Mouse (Mus musculus) olfactory bulb, adult 2 months (tissue): Measurements from ENCODE around the gene Sox18. TPM values are rescaled to one million over a fixed set of nuclear protein-coding genes. Genes with fewer than 3 reads are reported as not detected.

Experiments
- H3K27ac ChIP-seq: fragments of 200-500 bp; 2 replicates; pipeline ENCODE4 v1.5.1; 2012; ENCODE audit warnings: low read depth, low read length; ENCODE audit not compliant: insufficient read depth
- H3K4me1 ChIP-seq: fragments of 200-500 bp; 2 replicates; pipeline ENCODE4 v1.6.1; 2012; ENCODE audit warnings: low read length; ENCODE audit not compliant: control insufficient read depth, insufficient read depth
- H3K4me3 ChIP-seq: fragments of 200-500 bp; 2 replicates; pipeline ENCODE4 v1.5.1; 2012; ENCODE audit warnings: mild to moderate bottlenecking, low read depth, low read length, moderate library complexity; ENCODE audit not compliant: insufficient read depth
- CTCF ChIP-seq: fragments of 200-500 bp; IDR thresholded peaks from 2 replicates; pipeline ENCODE4 v1.5.1; 2012; ENCODE audit warnings: low read depth, mild to moderate bottlenecking, low read length, moderate library complexity; ENCODE audit not compliant: insufficient read depth
- POLR2A ChIP-seq: fragments of 200-500 bp; IDR thresholded peaks from 2 replicates; pipeline ENCODE4 v1.6.1; 2012; ENCODE audit warnings: mild to moderate bottlenecking, low read depth, low read length, moderate library complexity; ENCODE audit not compliant: insufficient read depth
- WGBS: fragments of 180-500 bp; shearing (Covaris S2); methylation state at CpG from one replicate; pipeline ENCODE4 v1.1.7; 2018; 5-methylcytosine and 5-hydroxymethylcytosine counted together
- polyA plus RNA-seq: library from polyadenylated mRNA; stranded (reverse); fragments of >200 nt; gene quantifications from 2 replicates; pipeline ENCODE4 v1.2.4, GENCODE M21; 2012; ENCODE audit warnings: low replicate concordance; ENCODE audit not compliant: missing spikeins, insufficient read depth, insufficient read length

The Sox18 gene
- polyA plus RNA-seq, 1 experiment, result not detected

DNA sequence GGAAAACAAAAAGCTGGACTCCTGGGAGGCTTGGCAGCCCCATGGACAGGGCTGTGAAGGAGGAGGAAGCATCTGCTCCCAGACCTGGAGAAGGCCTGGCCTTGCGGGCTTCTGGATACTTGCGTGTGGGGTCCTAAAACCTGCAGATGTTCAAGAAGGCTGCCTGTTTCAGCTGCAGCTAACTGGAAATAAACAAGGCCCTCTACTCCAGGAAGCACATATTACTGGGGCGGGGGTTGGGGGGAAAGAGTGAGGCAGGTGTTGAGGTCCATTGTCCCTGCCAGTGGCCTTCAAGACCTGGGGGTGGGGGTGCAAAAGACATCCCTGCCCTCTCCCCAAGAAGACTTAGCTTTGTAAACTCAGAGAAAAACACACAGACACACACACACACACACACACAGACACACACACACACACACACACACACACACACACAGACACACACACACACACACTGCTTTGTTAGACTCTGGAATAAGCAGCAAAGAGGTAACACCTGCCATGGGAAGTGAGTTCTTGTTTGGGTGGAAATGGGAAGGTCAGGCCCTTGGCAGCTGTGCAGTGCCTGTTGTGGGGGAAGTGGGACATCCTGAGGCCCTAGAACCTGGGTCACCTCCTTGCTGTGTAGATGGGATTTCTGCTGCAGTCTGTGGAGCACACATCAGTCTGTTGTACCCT is 8.7 kb downstream of the Sox18 start:
- Histone ChIP-seq H3K27ac (no peak overlapping the region), H3K4me3 (no peak overlapping the region), H3K4me1 (peaks cover 13% of the 10 kb centered on the region)
- 95% methylated on average over 3 of the region's 3 CpGs for WGBS
- TF ChIP-seq POLR2A, result no peak
- TF ChIP-seq CTCF, result no peak

DNA sequence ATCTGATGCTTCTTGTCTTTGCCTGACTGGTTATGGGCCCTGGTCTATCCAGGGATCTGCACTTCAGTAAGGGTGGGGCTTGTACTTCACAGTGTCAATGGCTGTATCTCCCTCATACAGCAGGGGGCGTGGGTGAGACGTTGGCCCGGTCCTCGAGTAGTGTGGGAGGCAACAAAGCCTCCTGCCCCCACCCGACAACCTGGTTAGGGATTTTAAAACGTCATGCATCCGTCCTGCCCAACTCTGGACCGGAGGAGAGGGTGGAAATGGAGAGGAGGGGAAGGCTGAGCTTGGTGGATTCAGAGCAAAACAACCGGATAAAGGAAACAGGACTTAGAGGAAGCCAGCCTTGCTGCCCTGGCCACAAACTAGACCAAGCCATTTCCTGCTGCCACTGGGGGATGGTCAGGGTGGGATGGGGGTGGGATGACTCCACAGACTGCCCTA is 11.8 kb downstream of the Sox18 start:
- WGBS, result 11% methylated on average over 9 of the region's 9 CpGs
- peaks cover 13% of the 10 kb centered on the region for H3K4me1 ChIP-seq

DNA sequence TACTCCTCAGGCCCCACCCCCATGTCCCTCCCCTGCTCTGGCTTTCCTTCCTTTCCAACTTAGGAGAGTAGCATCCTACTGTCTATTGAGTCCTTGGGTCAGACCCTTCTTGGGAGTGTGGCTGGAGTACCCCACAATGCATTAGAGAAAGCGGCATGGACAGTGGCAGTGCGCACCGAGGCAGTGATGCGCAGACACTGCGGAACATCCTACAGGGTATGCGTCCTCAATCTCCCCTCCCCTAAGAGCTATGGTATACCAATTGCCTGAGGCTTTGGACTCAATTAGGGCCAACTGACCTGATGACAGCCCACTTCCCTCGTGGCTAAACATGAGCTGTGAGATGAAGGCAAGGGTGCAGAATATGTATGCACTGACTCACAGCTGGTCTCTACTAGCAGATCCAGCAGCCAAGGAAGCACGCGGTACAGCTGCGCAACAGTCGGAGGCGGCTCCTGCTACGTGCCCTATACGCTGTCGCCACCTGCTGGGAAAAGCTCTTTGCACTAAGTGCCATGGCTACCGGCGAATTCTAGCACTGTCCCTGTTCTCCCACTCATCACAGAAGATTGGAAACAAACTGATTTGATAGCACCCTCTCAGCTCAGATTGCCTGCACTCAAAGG is 12.4 kb downstream of the Sox18 start:
- TF ChIP-seq CTCF (no peak), POLR2A (no peak)
- Histone ChIP-seq H3K4me1 (peaks cover 13% of the 10 kb centered on the region), H3K4me3 (no peak overlapping the region), H3K27ac (no peak overlapping the region)
- 31% methylated on average over 17 of the region's 17 CpGs for WGBS

More for the DNA sequence above, 11.8 kb downstream of the Sox18 start:
- H3K4me3 ChIP-seq, result no peak overlapping the region
- TF ChIP-seq POLR2A (no peak), CTCF (peak; percentile 65)
- H3K27ac ChIP-seq, result no peak overlapping the region

DNA sequence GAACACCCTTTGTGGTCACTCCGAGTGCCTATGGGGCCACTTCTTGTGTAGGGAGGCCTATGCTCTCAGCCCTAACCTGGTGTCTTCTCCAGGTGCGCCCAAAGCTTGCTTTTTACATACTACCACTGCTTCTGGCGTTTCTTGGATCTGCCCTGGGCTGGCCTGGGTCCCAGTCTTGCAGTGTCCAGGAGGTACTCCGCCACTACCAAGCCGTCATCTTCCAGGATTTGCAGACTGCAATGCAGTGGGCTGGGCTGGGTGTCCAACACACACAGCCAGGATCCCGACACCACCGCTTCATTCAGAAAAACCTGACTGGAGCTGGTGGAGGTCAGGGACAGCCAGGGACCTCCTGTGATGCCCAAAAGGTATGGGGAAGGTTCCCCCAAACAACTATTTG is 12.9 kb downstream of the Sox18 start:
- no peak for TF ChIP-seq CTCF
- no peak for TF ChIP-seq POLR2A

DNA sequence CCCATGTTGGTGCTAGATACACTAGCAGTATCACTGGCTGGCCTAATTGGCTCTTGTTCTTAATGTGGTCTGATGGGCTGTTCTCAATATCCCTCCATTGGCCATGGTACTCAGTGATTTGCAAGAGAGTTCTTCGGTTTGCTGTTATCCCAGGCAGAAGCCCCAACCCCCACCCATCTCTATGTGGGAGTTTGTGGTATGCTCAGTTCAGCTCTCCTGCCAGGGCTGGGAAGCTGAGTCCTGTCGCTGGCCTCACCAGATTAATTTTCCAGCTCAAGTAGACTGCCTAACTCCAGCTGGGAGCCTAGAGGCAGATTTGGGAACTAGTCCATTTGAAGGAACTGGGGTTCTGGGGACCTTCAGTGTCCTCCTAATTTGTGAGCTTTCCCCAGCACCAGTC is 14.0 kb downstream of the Sox18 start:
- H3K27ac ChIP-seq, result no peak overlapping the region
- TF ChIP-seq POLR2A (no peak), CTCF (no peak)
- H3K4me3 ChIP-seq, result no peak overlapping the region
- WGBS, result 51% methylated on average over 2 of the region's 2 CpGs
- peaks cover 13% of the 10 kb centered on the region for H3K4me1 ChIP-seq

More for the DNA sequence above, 12.9 kb downstream of the Sox18 start:
- WGBS, result 86% methylated on average over 7 of the region's 7 CpGs
- Histone ChIP-seq H3K4me1 (peaks cover 13% of the 10 kb centered on the region), H3K4me3 (no peak overlapping the region), H3K27ac (no peak overlapping the region)

DNA sequence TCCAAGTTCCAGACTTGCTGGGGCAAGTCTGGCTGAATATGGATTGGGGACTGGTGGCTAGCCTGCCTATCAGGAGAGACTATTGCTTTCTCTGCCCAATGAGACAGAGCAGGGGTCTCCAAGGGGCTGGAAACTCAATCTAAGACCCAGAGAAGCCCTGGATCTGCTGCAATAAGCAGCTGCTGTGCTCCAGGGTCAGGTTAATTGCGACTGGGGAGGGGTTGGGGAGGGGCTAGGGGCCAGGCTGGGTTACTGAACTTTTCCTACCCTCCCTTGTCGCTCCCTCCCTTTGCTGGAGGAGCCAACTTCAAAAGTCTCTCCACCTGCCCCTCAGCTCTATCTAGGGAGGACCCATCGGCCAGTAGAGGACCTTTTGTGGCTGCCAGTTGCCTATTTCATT is 14.7 kb downstream of the Sox18 start, which contains the start of gene Gm29797:
Gene Gm29797 (plus strand): TSS at position 301 of the 400 bp plus-strand sequence.
- TF ChIP-seq POLR2A (no peak), CTCF (no peak)
- 84% methylated on average over 3 of the region's 3 CpGs for WGBS
- H3K27ac ChIP-seq, result no peak within 1 kb of the TSS
- H3K4me3 ChIP-seq, result no peak within 1 kb of the TSS
- peaks cover 13% of the 10 kb centered on the region for H3K4me1 ChIP-seq

DNA sequence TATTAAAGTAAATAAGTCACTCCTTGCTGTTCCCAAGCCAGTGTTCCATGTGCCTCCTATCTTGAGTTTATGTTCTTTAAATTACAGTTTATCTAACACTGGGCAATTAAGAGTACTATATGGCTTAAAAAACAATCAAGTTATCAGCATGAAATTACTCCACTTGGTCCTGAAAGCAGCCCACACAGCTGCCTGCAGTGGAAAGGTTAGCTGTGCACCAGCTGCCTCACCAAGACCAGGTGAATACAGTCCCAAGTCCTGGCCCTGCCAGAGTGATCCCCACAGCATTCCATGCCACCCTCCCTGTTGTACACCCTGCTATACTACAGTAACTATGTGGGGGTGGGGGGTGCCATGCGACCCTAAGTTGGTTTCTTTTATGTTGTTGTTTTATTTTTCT is 17.9 kb downstream of the Sox18 start:
- WGBS, result 76% methylated on average over 1 of the region's 1 CpGs
- Histone ChIP-seq H3K4me3 (no peak overlapping the region), H3K27ac (no peak overlapping the region), H3K4me1 (0 out of 2 replicates have a peak, but pooled peaks cover 1% of the 10 kb centered on the region)
- TF ChIP-seq POLR2A (no peak), CTCF (no peak)

DNA sequence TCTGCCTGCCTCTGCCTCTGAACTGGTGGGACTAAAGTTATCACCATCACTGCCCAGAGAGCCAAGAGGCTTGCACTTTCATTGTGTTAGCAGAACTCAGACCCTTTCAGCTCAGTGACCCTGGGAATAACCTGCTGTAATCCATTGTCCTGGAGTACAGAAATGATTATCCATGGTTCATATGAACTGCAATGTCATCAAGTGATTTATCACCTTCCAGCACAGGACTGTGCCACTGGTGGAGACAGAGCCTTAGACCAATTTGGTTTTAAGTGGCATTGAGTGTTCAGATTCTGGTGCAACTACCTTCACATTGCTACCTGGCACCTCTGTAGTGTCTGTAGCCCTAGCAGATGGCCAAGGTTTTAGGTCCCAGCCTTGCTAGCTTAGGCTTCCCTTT is 18.4 kb downstream of the Sox18 start:
- H3K4me1 ChIP-seq, result no peaks in the 10 kb centered on the region
- no peak overlapping the region for H3K27ac ChIP-seq
- no peak overlapping the region for H3K4me3 ChIP-seq
- TF ChIP-seq POLR2A (no peak), CTCF (no peak)

DNA sequence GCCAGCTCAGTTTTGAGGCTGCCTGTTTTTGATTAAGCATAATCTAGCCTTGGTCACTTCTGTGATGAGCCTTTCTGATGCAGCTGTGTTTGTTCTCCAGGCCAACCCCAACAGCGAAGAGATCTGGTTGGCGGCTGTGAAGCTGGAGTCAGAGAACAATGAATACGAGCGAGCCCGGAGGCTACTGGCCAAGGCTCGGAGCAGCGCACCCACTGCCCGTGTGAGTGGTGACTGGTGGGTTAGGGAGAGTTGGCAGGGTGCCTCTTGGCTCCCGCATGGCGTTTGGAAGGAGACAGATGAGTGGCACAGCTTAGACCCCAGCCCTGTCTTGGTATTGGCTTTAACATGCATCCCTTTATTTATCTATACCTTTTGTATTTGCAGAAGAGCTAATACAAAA is 22.5 kb downstream of the Sox18 start:
- TF ChIP-seq CTCF, result no peak
- TF ChIP-seq POLR2A, result no peak
- 42% methylated on average over 10 of the region's 10 CpGs for WGBS
- no peaks in the 10 kb centered on the region for H3K4me1 ChIP-seq
- no peak overlapping the region for H3K4me3 ChIP-seq
- no peak overlapping the region for H3K27ac ChIP-seq

DNA sequence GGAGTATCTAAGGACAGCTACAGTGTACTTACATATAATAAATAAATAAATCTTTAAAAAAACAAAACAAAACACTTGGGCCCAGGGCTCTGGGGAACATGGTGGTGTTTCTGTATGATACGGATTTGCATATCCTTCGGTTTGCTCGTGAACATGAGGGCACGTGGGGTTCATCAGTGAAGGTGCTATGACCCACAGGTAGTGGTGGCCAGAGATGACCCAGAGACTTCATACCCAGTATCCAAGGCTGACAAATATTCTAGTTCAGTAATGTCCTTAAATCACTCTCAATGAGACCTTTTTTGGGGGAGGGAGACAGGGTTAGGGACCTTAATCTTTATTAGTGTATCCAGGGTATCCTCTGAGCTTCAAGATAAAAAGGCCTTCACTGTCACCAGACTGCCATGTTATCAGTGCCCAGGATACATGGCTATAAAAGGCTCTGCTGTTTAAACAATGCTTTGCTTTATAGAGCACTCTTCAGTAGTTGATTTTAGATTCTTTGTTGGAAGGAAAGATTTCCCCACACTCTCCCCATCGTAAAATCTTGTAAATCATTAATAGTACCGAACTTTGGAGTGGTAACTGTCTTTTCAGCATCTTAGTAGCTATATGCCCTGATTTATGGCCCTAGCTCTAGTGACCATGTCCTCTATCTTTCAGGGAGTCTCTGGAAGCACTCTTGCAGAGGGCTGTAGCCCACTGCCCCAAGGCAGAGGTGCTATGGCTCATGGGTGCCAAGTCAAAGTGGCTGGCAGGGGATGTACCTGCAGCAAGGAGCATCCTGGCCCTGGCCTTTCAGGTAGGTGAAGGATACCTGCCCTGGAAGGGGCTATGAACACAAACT is 24.6 kb downstream of the Sox18 start:
- H3K27ac ChIP-seq, result no peak overlapping the region
- H3K4me3 ChIP-seq, result no peak overlapping the region
- TF ChIP-seq CTCF (no peak), POLR2A (no peak)
- WGBS, result 96% methylated on average over 6 of the region's 6 CpGs
- no peaks in the 10 kb centered on the region for H3K4me1 ChIP-seq
